Mouse (Mus musculus): ENCODE measurements around the gene Letmd1.

DNA sequence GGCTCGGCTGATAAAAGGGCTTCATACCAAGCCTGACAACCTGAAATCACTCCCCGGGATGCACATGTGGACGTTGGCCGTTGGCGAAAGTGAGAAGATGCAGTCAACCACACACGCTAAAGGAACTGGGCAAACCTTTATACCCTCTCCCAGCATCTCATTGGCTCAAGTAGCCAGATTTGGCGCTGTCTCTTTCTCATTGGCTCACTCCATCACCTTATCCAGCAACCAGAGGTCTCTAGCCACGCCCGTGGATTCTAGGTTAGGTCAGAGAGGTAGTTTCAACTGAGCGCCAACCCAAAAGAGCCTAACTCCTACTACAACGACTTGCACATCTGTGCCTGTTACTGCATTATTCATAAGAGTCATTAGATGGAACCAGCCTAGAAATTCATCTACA lies 16.3 kb upstream of the Letmd1 start:
- TF ChIP-seq CTCF (IDR thresholded peaks at IDR 0.05; ENCODE audit: low read depth, low read length) (no peak), POLR2A (IDR thresholded peaks at IDR 0.05; ENCODE audit: insufficient read depth, low read length) (no peak), EP300 (IDR thresholded peaks at IDR 0.05; ENCODE audit: insufficient read depth, low read depth, low read length) (no peak)

Measured in ES-Bruce4 (cell line).